Mouse (Mus musculus) adrenal gland, postnatal 4 days (tissue): Measurements from ENCODE around the gene Vmn2r85. TPM values are rescaled to one million over a fixed set of nuclear protein-coding genes. Genes with fewer than 3 reads are reported as not detected.
"Not testable (repeated sequence)": the region's sequence is repeated elsewhere in the genome, so short reads cannot be mapped to it uniquely, and the experiment has no call there.

Source experiments
- DNase-seq, 2 experiments: peaks; one replicate each; pipeline ENCODE4 v3.0.0; 2021 to 2022; ENCODE audit warnings: low spot score in 2 of 2, mixed read lengths in 2 of 2
- long read RNA-seq, 2 experiments: library from polyadenylated mRNA; stranded (forward); transcript quantifications; one replicate each; pipeline ENCODE4 v2.0.0; 2021
- total RNA-seq, 2 experiments: library from RNA; stranded (reverse); gene quantifications; 2 replicates each; pipeline ENCODE4 v1.2.3; 2021

Gene Vmn2r85
- not detected for total RNA-seq
- long read RNA-seq, experiment 1: 0 reads
- long read RNA-seq, experiment 2: 0 reads

GRCm38 (mm10) chr10:130429603-130430002 is at the start of gene Vmn2r85:
Gene Vmn2r85 (minus strand): TSS chr10:130429703.
- DNase-seq: not testable (repeated sequence)

- peak in 1 of 2 experiments; percentile 9 for DNase-seq
Observed at GRCm38 (mm10) chr10:130470311-130470760, 40.8 kb upstream of the Vmn2r85 start.

- DNase-seq: not testable (repeated sequence)
Observed at GRCm38 (mm10) chr10:130455950-130456349, 26.4 kb upstream of the Vmn2r85 start, which contains the start of gene Vmn2r86. Gene Vmn2r86 (minus strand): TSS chr10:130456050.

- no peak for DNase-seq
Observed at GRCm38 (mm10) chr10:130444776-130445175, 15.3 kb upstream of the Vmn2r85 start.

- DNase-seq: not testable (repeated sequence)
Observed at GRCm38 (mm10) chr10:130434185-130434898, 4.8 kb upstream of the Vmn2r85 start.

GRCm38 (mm10) chr10:130422368-130422767 is 7.1 kb downstream of the Vmn2r85 start:
- not testable (repeated sequence) for DNase-seq

GRCm38 (mm10) chr10:130420401-130420800 is 9.1 kb downstream of the Vmn2r85 start:
- DNase-seq: no peak

GRCm38 (mm10) chr10:130419954-130420353 is 9.5 kb downstream of the Vmn2r85 start:
- not testable (repeated sequence) for DNase-seq

GRCm38 (mm10) chr10:130416352-130416751 is 13.2 kb downstream of the Vmn2r85 start:
- not testable (repeated sequence) for DNase-seq

GRCm38 (mm10) chr10:130412167-130412698 is 17.3 kb downstream of the Vmn2r85 start:
- DNase-seq: not testable (repeated sequence)

- DNase-seq: no peak
Observed at GRCm38 (mm10) chr10:130394232-130394631, 35.3 kb downstream of the Vmn2r85 start, which contains the start of gene Vmn2r84. Gene Vmn2r84 (minus strand): TSS chr10:130394332.

GRCm38 (mm10) chr10:130375145-130375544 is 54.4 kb downstream of the Vmn2r85 start:
- DNase-seq: no peak

- DNase-seq: no peak
Observed at GRCm38 (mm10) chr10:130372491-130373173, 56.9 kb downstream of the Vmn2r85 start.

- no peak for DNase-seq
Observed at GRCm38 (mm10) chr10:130371644-130372043, 57.9 kb downstream of the Vmn2r85 start.

GRCm38 (mm10) chr10:130370005-130370682 is 59.4 kb downstream of the Vmn2r85 start:
- no peak for DNase-seq

GRCm38 (mm10) chr10:130368384-130368783 is 61.1 kb downstream of the Vmn2r85 start:
- DNase-seq: no peak

GRCm38 (mm10) chr10:130364766-130365165 is 64.7 kb downstream of the Vmn2r85 start:
- DNase-seq: no peak
